Mouse (Mus musculus) spleen, adult 2 months (tissue): ENCODE data around the gene Wnt11. TPM values are rescaled to one million over a fixed set of nuclear protein-coding genes. Genes with fewer than 3 reads are reported as not detected.
A peak's percentile ranks its signal among the peaks of the same experiment; 100 is the strongest.

Source experiments
- DNase-seq, 2 experiments: peaks; one replicate each; pipeline versions ENCODE4 v3.0.0 to v3.0.0-alpha.2; 2012 to 2021; ENCODE audit warnings: low spot score in 2 of 2, low read depth in 1 of 2
- H3K27ac ChIP-seq: fragments of 200-500 bp; 2 replicates; pipeline ENCODE4 v1.5.1; 2012; ENCODE audit warnings: low read length, inconsistent platforms; ENCODE audit not compliant: insufficient read depth
- H3K27me3 ChIP-seq: fragments of 200-500 bp; 2 replicates; pipeline ENCODE4 v1.6.1; 2012; ENCODE audit warnings: mild to moderate bottlenecking, moderate library complexity, low read length, inconsistent platforms; ENCODE audit not compliant: control insufficient read depth, insufficient read depth
- H3K36me3 ChIP-seq: fragments of 200-500 bp; 2 replicates; pipeline ENCODE4 v1.6.1; 2012; ENCODE audit warnings: mild to moderate bottlenecking, low read length, inconsistent platforms; ENCODE audit not compliant: control insufficient read depth, insufficient read depth
- H3K4me1 ChIP-seq: fragments of 200-500 bp; 2 replicates; pipeline ENCODE4 v1.6.1; 2011; ENCODE audit warnings: inconsistent platforms; ENCODE audit not compliant: control insufficient read depth, insufficient read depth, insufficient read length
- H3K4me3 ChIP-seq: fragments of 200-500 bp; 2 replicates; pipeline ENCODE4 v1.5.1; 2011; ENCODE audit warnings: mild to moderate bottlenecking, inconsistent platforms; ENCODE audit not compliant: insufficient read depth, insufficient read length; ENCODE audit errors: extremely low read depth
- CTCF ChIP-seq: fragments of 200-500 bp; IDR thresholded peaks from 2 replicates; pipeline ENCODE4 v1.5.1; 2011; ENCODE audit warnings: mild to moderate bottlenecking, inconsistent platforms; ENCODE audit not compliant: insufficient read depth, insufficient read length, insufficient replicate concordance; ENCODE audit errors: extremely low read depth
- POLR2A ChIP-seq: fragments of 200-500 bp; IDR thresholded peaks from 2 replicates; pipeline ENCODE4 v1.6.1; 2011; ENCODE audit warnings: low read depth, low read length, inconsistent platforms
- WGBS: fragments of 180-500 bp; shearing (Covaris S2); methylation state at CpG from one replicate; pipeline ENCODE4 v1.1.7; 2018; 5-methylcytosine and 5-hydroxymethylcytosine counted together
- polyA plus RNA-seq: library from polyadenylated mRNA; depleted of rRNA; stranded (reverse); fragments of >200 nt; gene quantifications from 2 replicates; pipeline ENCODE4 v1.2.3, GENCODE M21; 2012

Wnt11 gene
- polyA plus RNA-seq, 1 experiment: 4.9 TPM

- no peaks in the 10 kb centered on the region for H3K36me3 ChIP-seq
- peaks cover 8% of the 10 kb centered on the region for H3K4me1 ChIP-seq
- peak overlapping the region; percentile 45; the same call in 1 of the 2 replicates for H3K4me3 ChIP-seq
- peaks cover 43% of the 10 kb centered on the region for H3K27me3 ChIP-seq
- TF ChIP-seq CTCF: no peak
- TF ChIP-seq POLR2A: no peak
- 2% methylated on average over 48 of the region's 48 CpGs for WGBS
- DNase-seq: no peak
- H3K27ac ChIP-seq: no peak overlapping the region
These were observed 3.8 kb downstream of the Wnt11 start for GRCm38 (mm10) chr7:98838729-98839141.

GRCm38 (mm10) chr7:98839312-98839711, 4.4 kb downstream of the Wnt11 start:
- H3K4me1 ChIP-seq: peaks cover 8% of the 10 kb centered on the region
- DNase-seq: no peak
- no peak overlapping the region; the same call in 1 of the 2 replicates for H3K4me3 ChIP-seq
- WGBS: 20% methylated on average over 12 of the region's 12 CpGs
- TF ChIP-seq POLR2A: no peak
- TF ChIP-seq CTCF: no peak
- H3K27me3 ChIP-seq: peaks cover 41% of the 10 kb centered on the region
- H3K36me3 ChIP-seq: no peaks in the 10 kb centered on the region
- H3K27ac ChIP-seq: no peak overlapping the region

- no peak for TF ChIP-seq CTCF
- no peak for TF ChIP-seq POLR2A
- no peaks in the 10 kb centered on the region for H3K36me3 ChIP-seq
- no peaks in the 10 kb centered on the region; the same call in 1 of the 2 replicates for H3K4me1 ChIP-seq
- no peak for DNase-seq
- H3K4me3 ChIP-seq: no peak overlapping the region
- no peak overlapping the region for H3K27ac ChIP-seq
- WGBS: 38% methylated on average over 3 of the region's 3 CpGs
- peaks cover 29% of the 10 kb centered on the region for H3K27me3 ChIP-seq
These were observed 5.9 kb downstream of the Wnt11 start for GRCm38 (mm10) chr7:98840771-98841170.

- H3K27me3 ChIP-seq: peaks cover 21% of the 10 kb centered on the region
- no peak for DNase-seq
These were observed 6.9 kb downstream of the Wnt11 start for GRCm38 (mm10) chr7:98841802-98842201.

GRCm38 (mm10) chr7:98842997-98843396, 8.1 kb downstream of the Wnt11 start:
- no peak overlapping the region for H3K4me3 ChIP-seq
- H3K36me3 ChIP-seq: no peaks in the 10 kb centered on the region

More at GRCm38 (mm10) chr7:98841802-98842201, 6.9 kb downstream of the Wnt11 start:
- no peak for TF ChIP-seq CTCF
- Histone ChIP-seq H3K4me3 (no peak overlapping the region), H3K27ac (no peak overlapping the region), H3K36me3 (no peaks in the 10 kb centered on the region), H3K4me1 (no peaks in the 10 kb centered on the region; the same call in 1 of the 2 replicates)
- 85% methylated on average over 3 of the region's 3 CpGs for WGBS

GRCm38 (mm10) chr7:98843649-98844048, 8.7 kb downstream of the Wnt11 start:
- WGBS: 85% methylated on average over 7 of the region's 7 CpGs
- H3K4me1 ChIP-seq: no peaks in the 10 kb centered on the region; the same call in 1 of the 2 replicates
- peaks cover 12% of the 10 kb centered on the region for H3K27me3 ChIP-seq
- TF ChIP-seq CTCF: no peak
- no peak for TF ChIP-seq POLR2A
- H3K27ac ChIP-seq: no peak overlapping the region
- no peak overlapping the region for H3K4me3 ChIP-seq
- no peaks in the 10 kb centered on the region for H3K36me3 ChIP-seq
- no peak for DNase-seq

More at GRCm38 (mm10) chr7:98842997-98843396, 8.1 kb downstream of the Wnt11 start:
- DNase-seq: no peak
- Histone ChIP-seq H3K27me3 (peaks cover 14% of the 10 kb centered on the region), H3K27ac (no peak overlapping the region), H3K4me1 (no peaks in the 10 kb centered on the region; the same call in 1 of the 2 replicates)
- 93% methylated on average over 3 of the region's 3 CpGs for WGBS
- TF ChIP-seq POLR2A (no peak), CTCF (no peak)

- Histone ChIP-seq H3K27ac (no peak overlapping the region), H3K27me3 (no peaks in the 10 kb centered on the region), H3K36me3 (no peaks in the 10 kb centered on the region), H3K4me3 (no peak overlapping the region), H3K4me1 (no peaks in the 10 kb centered on the region)
- DNase-seq: no peak
- WGBS: 62% methylated on average over 8 of the region's 8 CpGs
- TF ChIP-seq CTCF: no peak
- no peak for TF ChIP-seq POLR2A
These were observed 14.2 kb downstream of the Wnt11 start for GRCm38 (mm10) chr7:98848899-98849640.
